Mouse (Mus musculus) layer of hippocampus, postnatal 36 days (tissue): ENCODE results near the gene Sdccag8. TPM values are rescaled to one million over a fixed set of nuclear protein-coding genes. Genes with fewer than 3 reads are reported as not detected.

Experiments
- DNase-seq, 2 experiments: peaks; one replicate each; pipeline ENCODE4 v3.0.0; 2022
- microRNA-seq, 2 experiments: library from miRNA; unstranded; fragments of <30 nt; microRNA quantifications; one replicate each; pipeline ENCODE4 v1.2.0; 2021
- total RNA-seq, 2 experiments: library from RNA; stranded (reverse); gene quantifications; 2 replicates each; pipeline ENCODE4 v1.2.3; 2021

The Sdccag8 gene
- total RNA-seq, 2 experiments from 2014 or later, result 16.2 to 19.0 TPM

GRCm38 (mm10) chr1:177067123-177067646 is 252.7 kb downstream of the Sdccag8 start:
- DNase-seq, result no peak

GRCm38 (mm10) chr1:177069161-177069560 is 254.7 kb downstream of the Sdccag8 start:
- no peak for DNase-seq

Small RNAs within 50 kb of the gene (microRNA-seq; reads per million reads assigned to microRNA genes)
- 0 reads per million in 2 experiments for gene Gm25993
- 202 to 246 reads per million in 2 experiments for gene Mir350

Other genes starting within 250 kb of the Sdccag8 start
- 100 to 1,000 TPM; 104 to 110 TPM for gene Cep170, start 593 bp upstream of the Sdccag8 start, total RNA-seq